10 mouse cellular contexts compared by ENCODE assay signal in genomic region chr12:106008348-106009050, GRCm38 (mm10). TPM values are rescaled to one million over a fixed set of nuclear protein-coding genes. Genes with fewer than 3 reads are reported as not detected.
DNase-seq lines count a peak whose midpoint lies in the region; ATAC-seq lines count a peak whose summit lies in the region.
"Had no signal": no experiment of that assay in that cellular context is flagged by ENCODE, and none has a peak within 500 bp of the region (broad histone marks: within the 10 kb centered on the region; RNA-seq: fewer than 3 reads in every experiment).

No protein-coding gene starts in this region.

- WGBS in intestine, embryonic 16.5 days: 83% methylated on average over 22 of the region's 22 CpGs
- 87% methylated on average over 22 of the region's 22 CpGs for WGBS in kidney, embryonic 15.5 days

- H3K4me2 ChIP-seq in intestine, embryonic 16.5 days (ENCODE audit: low read depth, low read length): no peak overlapping the region
- H3K4me2 ChIP-seq in kidney, embryonic 15.5 days: no peak overlapping the region
- H3K4me2 ChIP-seq: embryonic facial prominence, embryonic 15.5 days; limb, embryonic 12.5 days had no signal

- no peak overlapping the region for H3K4me3 ChIP-seq in intestine, embryonic 16.5 days (ENCODE audit: low read length)
- H3K4me3 ChIP-seq in kidney, embryonic 15.5 days (replicated peaks): no peak overlapping the region
- H3K4me3 ChIP-seq: embryonic facial prominence, embryonic 15.5 days; limb, embryonic 12.5 days had no signal

- H3K27ac ChIP-seq in intestine, embryonic 16.5 days (ENCODE audit: low read length): no peak overlapping the region
- no peak overlapping the region for H3K27ac ChIP-seq in kidney, embryonic 15.5 days
- H3K27ac ChIP-seq: embryonic facial prominence, embryonic 15.5 days; limb, embryonic 12.5 days had no signal

- H3K4me1 ChIP-seq in intestine, embryonic 16.5 days (ENCODE audit: control insufficient read depth, insufficient read depth, low read length): peaks cover 6% of the 10 kb centered on the region
- peaks cover 6% of the 10 kb centered on the region for H3K4me1 ChIP-seq in kidney, embryonic 15.5 days

- no peaks in the 10 kb centered on the region for H3K27me3 ChIP-seq in intestine, embryonic 16.5 days (replicated peaks; ENCODE audit: control insufficient read depth, insufficient read depth, low read length)
- H3K27me3 ChIP-seq in kidney, embryonic 15.5 days: no peaks in the 10 kb centered on the region
- H3K27me3 ChIP-seq: embryonic facial prominence, embryonic 15.5 days; limb, embryonic 12.5 days had no signal

- intact Hi-C loops in heart, postnatal 36 days (cut with DNase I): loop anchor here (10.0 kb wide), 1 partner anchor 324 kb away; the partner anchor contains the start of genes Atg2b and Gskip

- no peak overlapping the region for H3K9ac ChIP-seq in intestine, embryonic 16.5 days (ENCODE audit: low read depth, low read length)
- H3K9ac ChIP-seq in kidney, embryonic 15.5 days: no peak overlapping the region
- H3K9ac ChIP-seq: embryonic facial prominence, embryonic 15.5 days; limb, embryonic 12.5 days had no signal

- H3K9me3 ChIP-seq in intestine, embryonic 16.5 days (ENCODE audit: control insufficient read depth, low read length): no peaks in the 10 kb centered on the region
- H3K9me3 ChIP-seq in kidney, embryonic 15.5 days (replicated peaks): no peaks in the 10 kb centered on the region
- H3K9me3 ChIP-seq: embryonic facial prominence, embryonic 15.5 days; limb, embryonic 12.5 days had no signal

- DNase-seq in adrenal gland, postnatal 36 days: peak; percentile 53
- peak; percentile 57 to 64 for DNase-seq in frontal cortex, postnatal 14 days (ENCODE audit: low spot score in 2 of 2)
- peak; percentile 42 to 52 for DNase-seq in heart, postnatal 36 days
- DNase-seq in natural killer cell, adult 2 months (ENCODE audit: low spot score in 2 of 2): peak; percentile 69 to 82
- DNase-seq: thymus, postnatal 14 days had no signal

- ATAC-seq in inflammation-experienced regulatory T-cells, adult 6 months: no peak
- no peak for ATAC-seq in intestine, embryonic 16.5 days
- ATAC-seq in kidney, embryonic 15.5 days (replicated peaks; ENCODE audit: low FRiP score): no peak

- no peaks in the 10 kb centered on the region for H3K36me3 ChIP-seq in intestine, embryonic 16.5 days (ENCODE audit: control insufficient read depth, insufficient read depth, low read length)
- H3K36me3 ChIP-seq in kidney, embryonic 15.5 days: 0 out of 2 replicates have a peak, but pooled peaks cover under 1% of the 10 kb centered on the region
- H3K36me3 ChIP-seq: embryonic facial prominence, embryonic 15.5 days; limb, embryonic 12.5 days had no signal

RNA-seq across cellular contexts. Expression of gene Vrk1, which starts 1.5 kb away (rescaled TPM):
- total RNA-seq in adrenal gland, postnatal 36 days (2021): 10 to 100 TPM; 16.1 to 21.6 TPM
- total RNA-seq in heart, postnatal 36 days (2021): 1 to 10 TPM; 8.3 to 8.4 TPM
- polyA plus RNA-seq in inflammation-experienced regulatory T-cells, adult 6 months (2017; shearing (Covaris generic)): 100 to 1,000 TPM; 124 to 151 (median 151) TPM
- 52.7 and 61.2 TPM in 2 replicates for polyA plus RNA-seq in intestine, embryonic 16.5 days (2015; fragmentation: Nextera tagmentation; extraction: Ambion mirVana)
- polyA plus RNA-seq in kidney, embryonic 15.5 days (2015; fragmentation: Nextera tagmentation; extraction: Ambion mirVana): 71.3 and 77.7 TPM in 2 replicates
